Comparison of ENCODE assay signal across 16 mouse cellular contexts in genomic region chr17:16918191-16918590, GRCm38 (mm10).
"Had no signal": no experiment of that assay in that cellular context is flagged by ENCODE, and none has a peak within 500 bp of the region (broad histone marks: within the 10 kb centered on the region; RNA-seq: fewer than 3 reads in every experiment).

No protein-coding gene starts in this region.

- H3K9ac ChIP-seq: liver, embryonic 14.5 days; lung, embryonic 14.5 days; neural tube, embryonic 13.5 days; neural tube, embryonic 15.5 days; stomach, embryonic 15.5 days had no signal

- H3K27ac ChIP-seq: liver, embryonic 14.5 days; neural tube, embryonic 13.5 days; neural tube, embryonic 15.5 days; stomach, embryonic 15.5 days; stomach, postnatal 0 days had no signal

- H3K4me1 ChIP-seq: neural tube, embryonic 13.5 days; neural tube, embryonic 15.5 days; stomach, embryonic 15.5 days had no signal

- H3K4me3 ChIP-seq: myocyte; neural tube, embryonic 13.5 days; neural tube, embryonic 15.5 days; stomach, embryonic 15.5 days had no signal

- H3K4me2 ChIP-seq: lung, embryonic 14.5 days; midbrain, embryonic 11.5 days; neural tube, embryonic 13.5 days; neural tube, embryonic 15.5 days; stomach, embryonic 15.5 days had no signal

- H3K27me3 ChIP-seq: neural tube, embryonic 13.5 days; neural tube, embryonic 15.5 days; stomach, embryonic 15.5 days had no signal

- H3K36me3 ChIP-seq: neural tube, embryonic 13.5 days; neural tube, embryonic 15.5 days; stomach, embryonic 15.5 days had no signal

- DNase-seq: lung, adult 18-20 months; lung, embryonic 14.5 days; lung, postnatal 10 days; lung, postnatal 4 days; retina, postnatal 1 day; right cerebral cortex, postnatal 14 days; thymus, adult 2 months; thymus, postnatal 25 days; thymus, postnatal 4 days had no signal

- H3K9me3 ChIP-seq: neural tube, embryonic 13.5 days; neural tube, embryonic 15.5 days; stomach, embryonic 15.5 days had no signal
